Mouse (Mus musculus) heart, embryonic 13.5 days (tissue): Measurements from ENCODE around the gene Mbip. TPM values are rescaled to one million over a fixed set of nuclear protein-coding genes. Genes with fewer than 3 reads are reported as not detected.

Source experiments
- ATAC-seq: fragments of 200-750 bp; cut with Nextera tagmentation; 2 replicates; pipeline ENCODE4 v1.8.0; 2017; ENCODE audit warnings: moderate TSS enrichment; ENCODE audit not compliant: insufficient number of reproducible peaks, low FRiP score, low TSS enrichment; ENCODE audit errors: extremely low read depth
- H3K27ac ChIP-seq: fragments of 300-500 bp; sonication (generic); replicated peaks from 2 replicates; pipeline ENCODE4 v1.5.1; 2015; ENCODE audit warnings: moderate library complexity, mild to moderate bottlenecking, inconsistent platforms
- H3K27me3 ChIP-seq: fragments of 300-500 bp; sonication (generic); replicated peaks from 2 replicates; pipeline ENCODE4 v1.6.1; 2015; ENCODE audit warnings: mild to moderate bottlenecking, inconsistent platforms
- H3K36me3 ChIP-seq: fragments of 300-500 bp; sonication (generic); 2 replicates; pipeline ENCODE4 v1.6.1; 2015; ENCODE audit warnings: mild to moderate bottlenecking, inconsistent platforms
- H3K4me1 ChIP-seq: fragments of 300-500 bp; sonication (generic); 2 replicates; pipeline ENCODE4 v1.6.1; 2015; ENCODE audit warnings: inconsistent platforms
- H3K4me2 ChIP-seq: fragments of 300-500 bp; sonication (generic); 2 replicates; pipeline ENCODE4 v1.6.1; 2015; ENCODE audit warnings: inconsistent platforms, mild to moderate bottlenecking, moderate library complexity
- H3K4me3 ChIP-seq: fragments of 300-500 bp; sonication (generic); 2 replicates; pipeline ENCODE4 v1.5.1; 2015; ENCODE audit warnings: moderate library complexity, mild to moderate bottlenecking, inconsistent platforms
- H3K9ac ChIP-seq: fragments of 300-500 bp; sonication (generic); 2 replicates; pipeline ENCODE4 v1.6.1; 2015; ENCODE audit warnings: inconsistent platforms, mild to moderate bottlenecking, moderate library complexity
- H3K9me3 ChIP-seq: fragments of 300-500 bp; sonication (generic); 2 replicates; pipeline ENCODE4 v1.6.1; 2016; ENCODE audit warnings: inconsistent platforms
- WGBS: fragments of 180-500 bp; shearing (Covaris S2); methylation state at CpG from one replicate; pipeline ENCODE4 v1.1.7; 2015; ENCODE audit warnings: mixed read lengths; 5-methylcytosine and 5-hydroxymethylcytosine counted together
- polyA plus RNA-seq: library from polyadenylated mRNA; unstranded; fragments of >200 nt; fragmentation: Nextera tagmentation; extraction: Ambion mirVana; gene quantifications from 2 replicates; pipeline ENCODE4 v1.2.1, GENCODE M21; 2015

The Mbip gene
- polyA plus RNA-seq, 1 experiment from 2014 or later, result 25.9 TPM

- H3K27me3 ChIP-seq, result no peaks in the 10 kb centered on the region
- ATAC-seq, result no peak
- no peak overlapping the region for H3K27ac ChIP-seq
- H3K9me3 ChIP-seq, result no peaks in the 10 kb centered on the region
- 0 out of 2 replicates have a peak, but pooled peaks cover 3% of the 10 kb centered on the region for H3K4me1 ChIP-seq
- no peak overlapping the region for H3K9ac ChIP-seq
- H3K36me3 ChIP-seq, result no peaks in the 10 kb centered on the region
- no peak overlapping the region for H3K4me2 ChIP-seq
- 69% methylated on average over 8 of the region's 8 CpGs for WGBS
- H3K4me3 ChIP-seq, result no peak overlapping the region
Observed at GRCm38 (mm10) chr12:56318059-56318458, 27.6 kb downstream of the Mbip start.

GRCm38 (mm10) chr12:56305758-56306157 is 39.9 kb downstream of the Mbip start:
- Histone ChIP-seq H3K9ac (no peak overlapping the region), H3K27ac (no peak overlapping the region), H3K36me3 (no peaks in the 10 kb centered on the region), H3K4me1 (peaks cover 6% of the 10 kb centered on the region; the same call in 1 of the 2 replicates), H3K9me3 (no peaks in the 10 kb centered on the region), H3K4me3 (no peak overlapping the region), H3K4me2 (no peak overlapping the region), H3K27me3 (peaks cover 9% of the 10 kb centered on the region; the same call in 1 of the 2 replicates)
- ATAC-seq, result no peak
- 59% methylated on average over 6 of the region's 6 CpGs for WGBS

- no peaks in the 10 kb centered on the region for H3K36me3 ChIP-seq
- no peak for ATAC-seq
- H3K9ac ChIP-seq, result peak overlapping the region; percentile 77
- H3K9me3 ChIP-seq, result no peaks in the 10 kb centered on the region
- H3K4me1 ChIP-seq, result peaks cover 14% of the 10 kb centered on the region; the same call in 1 of the 2 replicates
- H3K27ac ChIP-seq, result no peak overlapping the region
- WGBS, result 41% methylated on average over 4 of the region's 4 CpGs
- H3K4me3 ChIP-seq, result peak overlapping the region; percentile 54
- H3K27me3 ChIP-seq, result peaks cover 11% of the 10 kb centered on the region; the same call in 1 of the 2 replicates
- H3K4me2 ChIP-seq, result peak overlapping the region; percentile 86
Observed at GRCm38 (mm10) chr12:56302321-56303017, 43.2 kb downstream of the Mbip start.

GRCm38 (mm10) chr12:56301487-56302293 is 44.0 kb downstream of the Mbip start:
- H3K27ac ChIP-seq, result no peak overlapping the region
- no peak for ATAC-seq
- H3K9ac ChIP-seq, result peak overlapping the region; percentile 77

GRCm38 (mm10) chr12:56299610-56300009 is 46.1 kb downstream of the Mbip start:
- peaks cover 14% of the 10 kb centered on the region; the same call in 1 of the 2 replicates for H3K4me1 ChIP-seq
- H3K27ac ChIP-seq, result no peak overlapping the region
- H3K9me3 ChIP-seq, result no peaks in the 10 kb centered on the region
- H3K4me3 ChIP-seq, result no peak overlapping the region
- ATAC-seq, result no peak
- no peak overlapping the region for H3K4me2 ChIP-seq
- H3K36me3 ChIP-seq, result no peaks in the 10 kb centered on the region
- no peak overlapping the region for H3K9ac ChIP-seq
- WGBS, result 52% methylated on average over 3 of the region's 3 CpGs
- H3K27me3 ChIP-seq, result peaks cover 11% of the 10 kb centered on the region; the same call in 1 of the 2 replicates

More at GRCm38 (mm10) chr12:56301487-56302293, 44.0 kb downstream of the Mbip start:
- peak overlapping the region; percentile 54 for H3K4me3 ChIP-seq
- peaks cover 11% of the 10 kb centered on the region; the same call in 1 of the 2 replicates for H3K27me3 ChIP-seq
- H3K4me2 ChIP-seq, result peak overlapping the region; percentile 86
- H3K9me3 ChIP-seq, result no peaks in the 10 kb centered on the region
- 11% methylated on average over 27 of the region's 27 CpGs for WGBS
- no peaks in the 10 kb centered on the region for H3K36me3 ChIP-seq
- H3K4me1 ChIP-seq, result peaks cover 14% of the 10 kb centered on the region; the same call in 1 of the 2 replicates

GRCm38 (mm10) chr12:56298919-56299318 is 46.8 kb downstream of the Mbip start:
- H3K9me3 ChIP-seq, result no peaks in the 10 kb centered on the region
- ATAC-seq, result no peak
- H3K9ac ChIP-seq, result no peak overlapping the region
- no peak overlapping the region for H3K4me2 ChIP-seq
- no peaks in the 10 kb centered on the region for H3K36me3 ChIP-seq
- no peak overlapping the region for H3K27ac ChIP-seq
- H3K27me3 ChIP-seq, result peaks cover 11% of the 10 kb centered on the region; the same call in 1 of the 2 replicates
- H3K4me3 ChIP-seq, result no peak overlapping the region
- WGBS, result 29% methylated on average over 1 of the region's 1 CpGs
- peaks cover 14% of the 10 kb centered on the region; the same call in 1 of the 2 replicates for H3K4me1 ChIP-seq

GRCm38 (mm10) chr12:56297921-56298830 is 47.5 kb downstream of the Mbip start:
- no peak for ATAC-seq
- Histone ChIP-seq H3K9me3 (no peaks in the 10 kb centered on the region), H3K4me3 (0 out of 2 replicates have a peak overlapping the region, but pooled peaks have one; percentile 10), H3K4me2 (peak overlapping the region; percentile 48), H3K27me3 (peaks cover 11% of the 10 kb centered on the region; the same call in 1 of the 2 replicates), H3K4me1 (peaks cover 14% of the 10 kb centered on the region; the same call in 1 of the 2 replicates), H3K27ac (no peak overlapping the region), H3K9ac (no peak overlapping the region), H3K36me3 (no peaks in the 10 kb centered on the region)
- WGBS, result 18% methylated on average over 21 of the region's 21 CpGs

GRCm38 (mm10) chr12:56297099-56297498 is 48.6 kb downstream of the Mbip start:
- Histone ChIP-seq H3K36me3 (no peaks in the 10 kb centered on the region), H3K27ac (no peak overlapping the region), H3K4me1 (peaks cover 14% of the 10 kb centered on the region; the same call in 1 of the 2 replicates), H3K27me3 (0 out of 2 replicates have a peak, but pooled peaks cover 5% of the 10 kb centered on the region), H3K4me2 (no peak overlapping the region), H3K9ac (no peak overlapping the region), H3K4me3 (no peak overlapping the region), H3K9me3 (no peaks in the 10 kb centered on the region)
- 65% methylated on average over 5 of the region's 5 CpGs for WGBS
- no peak for ATAC-seq

GRCm38 (mm10) chr12:56296524-56296923 is 49.2 kb downstream of the Mbip start:
- WGBS, result 54% methylated on average over 6 of the region's 6 CpGs
- no peaks in the 10 kb centered on the region for H3K9me3 ChIP-seq
- H3K9ac ChIP-seq, result no peak overlapping the region
- H3K36me3 ChIP-seq, result no peaks in the 10 kb centered on the region
- H3K27me3 ChIP-seq, result 0 out of 2 replicates have a peak, but pooled peaks cover 4% of the 10 kb centered on the region
- H3K4me2 ChIP-seq, result no peak overlapping the region
- peaks cover 12% of the 10 kb centered on the region; the same call in 1 of the 2 replicates for H3K4me1 ChIP-seq
- no peak overlapping the region for H3K27ac ChIP-seq
- H3K4me3 ChIP-seq, result no peak overlapping the region
- no peak for ATAC-seq

GRCm38 (mm10) chr12:56295160-56295559 is 50.5 kb downstream of the Mbip start:
- no peak overlapping the region for H3K9ac ChIP-seq
- no peak overlapping the region for H3K27ac ChIP-seq
- H3K9me3 ChIP-seq, result no peaks in the 10 kb centered on the region
- H3K4me2 ChIP-seq, result no peak overlapping the region
- H3K4me1 ChIP-seq, result 0 out of 2 replicates have a peak, but pooled peaks cover 9% of the 10 kb centered on the region
- H3K4me3 ChIP-seq, result no peak overlapping the region
- H3K27me3 ChIP-seq, result no peaks in the 10 kb centered on the region
- ATAC-seq, result no peak
- no peaks in the 10 kb centered on the region for H3K36me3 ChIP-seq
- 77% methylated on average over 3 of the region's 3 CpGs for WGBS
